Mouse (Mus musculus): ENCODE measurements at regions not wholly inside any gene's neighbourhood (a gene's known extent, or its start where the extent isn't known, plus 50 kb on each side); places are given as distances from the start of the nearest gene placed in this dataset.

- DNase-seq (ENCODE audit: low read depth, low spot score), result no peak
- Histone ChIP-seq H3K4me3 (ENCODE audit: control insufficient read depth in 1 of 2, insufficient read depth in 1 of 2, low read depth in 2 of 2, low read length in 2 of 2) (no peak overlapping the region), H3K4me1 (ENCODE audit: control insufficient read depth in 1 of 2, insufficient read depth in 2 of 2, low read length in 2 of 2) (no peaks in the 10 kb centered on the region), H3K27ac (ENCODE audit: control insufficient read depth, low read depth, low read length) (no peak overlapping the region), H3K79me2 (ENCODE audit: control insufficient read depth, insufficient read depth, low read length, poor library complexity) (no peaks in the 10 kb centered on the region), H3K9ac (ENCODE audit: control insufficient read depth, low read depth, low read length, poor library complexity, severe bottlenecking) (no peak overlapping the region), H3K36me3 (ENCODE audit: control insufficient read depth in 1 of 2, insufficient read depth in 2 of 2, low read length in 2 of 2) (no peaks in the 10 kb centered on the region), H3K27me3 (ENCODE audit: control insufficient read depth in 1 of 2, insufficient read depth in 2 of 2, low read length in 2 of 2) (no peaks in the 10 kb centered on the region), H3K9me3 (replicated peaks; ENCODE audit: insufficient read depth, low read length) (no peaks in the 10 kb centered on the region)
- TF ChIP-seq USF2 (IDR thresholded peaks at IDR 0.05; ENCODE audit: borderline replicate concordance in 1 of 2, insufficient read depth in 1 of 2, low read depth in 1 of 2, low read length in 2 of 2) (no peak), CHD2 (IDR thresholded peaks at IDR 0.05; ENCODE audit: low read length) (no peak)
Observed at GRCm38 (mm10) chr12:29335839-29336469, 192.2 kb upstream of the Myt1l start.

- Histone ChIP-seq H3K27me3 (ENCODE audit: control insufficient read depth in 1 of 2, insufficient read depth in 2 of 2, low read length in 2 of 2) (no peaks in the 10 kb centered on the region), H3K4me3 (ENCODE audit: control insufficient read depth in 1 of 2, insufficient read depth in 1 of 2, low read depth in 2 of 2, low read length in 2 of 2) (no peak overlapping the region), H3K27ac (ENCODE audit: control insufficient read depth, low read depth, low read length) (no peak overlapping the region), H3K36me3 (ENCODE audit: control insufficient read depth in 1 of 2, insufficient read depth in 2 of 2, low read length in 2 of 2) (no peaks in the 10 kb centered on the region), H3K4me1 (ENCODE audit: control insufficient read depth in 1 of 2, insufficient read depth in 2 of 2, low read length in 2 of 2) (no peaks in the 10 kb centered on the region), H3K9ac (ENCODE audit: control insufficient read depth, low read depth, low read length, poor library complexity, severe bottlenecking) (no peak overlapping the region), H3K9me3 (replicated peaks; ENCODE audit: insufficient read depth, low read length) (no peaks in the 10 kb centered on the region), H3K79me2 (ENCODE audit: control insufficient read depth, insufficient read depth, low read length, poor library complexity) (no peaks in the 10 kb centered on the region)
- TF ChIP-seq MAFK (IDR thresholded peaks at IDR 0.05; ENCODE audit: borderline replicate concordance, low read depth, low read length), result no peak
- no peak for TF ChIP-seq MEF2A (IDR thresholded peaks at IDR 0.05; ENCODE audit: extremely low read depth, insufficient replicate concordance, low read depth, low read length, poor library complexity, severe bottlenecking)
- TF ChIP-seq TAL1 (IDR thresholded peaks at IDR 0.05; ENCODE audit: low read length), result no peak
- TF ChIP-seq ZKSCAN1 (IDR thresholded peaks at IDR 0.05; ENCODE audit: low read depth, low read length), result no peak
- no peak for TF ChIP-seq POLR2A (IDR thresholded peaks at IDR 0.05; ENCODE audit: control insufficient read depth in 1 of 2, insufficient read depth in 1 of 2, low read depth in 1 of 2, low read length in 2 of 2, poor library complexity in 1 of 2)
- no peak for TF ChIP-seq HCFC1 (IDR thresholded peaks at IDR 0.05; ENCODE audit: low read depth, low read length)
- DNase-seq (ENCODE audit: low read depth, low spot score), result no peak
Observed at GRCm38 (mm10) chr12:29337336-29337735, 190.8 kb upstream of the Myt1l start.

- no peak overlapping the region for H3K4me3 ChIP-seq (ENCODE audit: control insufficient read depth in 1 of 2, insufficient read depth in 1 of 2, low read depth in 2 of 2, low read length in 2 of 2)
- H3K79me2 ChIP-seq (ENCODE audit: control insufficient read depth, insufficient read depth, low read length, poor library complexity), result no peaks in the 10 kb centered on the region
- DNase-seq (ENCODE audit: low read depth, low spot score), result no peak
- H3K9ac ChIP-seq (ENCODE audit: control insufficient read depth, low read depth, low read length, poor library complexity, severe bottlenecking), result no peak overlapping the region
- H3K4me1 ChIP-seq (ENCODE audit: control insufficient read depth in 1 of 2, insufficient read depth in 2 of 2, low read length in 2 of 2), result no peaks in the 10 kb centered on the region
- H3K27ac ChIP-seq (ENCODE audit: control insufficient read depth, low read depth, low read length), result no peak overlapping the region
- TF ChIP-seq POLR2AphosphoS2 (IDR thresholded peaks at IDR 0.05; ENCODE audit: low read length) (no peak), ELF1 (IDR thresholded peaks at IDR 0.05; ENCODE audit: low read depth, low read length) (no peak), CHD2 (IDR thresholded peaks at IDR 0.05; ENCODE audit: low read length) (no peak), TCF12 (IDR thresholded peaks at IDR 0.05; ENCODE audit: low read depth, low read length) (no peak)
- H3K9me3 ChIP-seq (replicated peaks; ENCODE audit: insufficient read depth, low read length), result no peaks in the 10 kb centered on the region
- no peaks in the 10 kb centered on the region for H3K27me3 ChIP-seq (ENCODE audit: control insufficient read depth in 1 of 2, insufficient read depth in 2 of 2, low read length in 2 of 2)
- no peaks in the 10 kb centered on the region for H3K36me3 ChIP-seq (ENCODE audit: control insufficient read depth in 1 of 2, insufficient read depth in 2 of 2, low read length in 2 of 2)
Observed at GRCm38 (mm10) chr12:29341388-29341995, 186.7 kb upstream of the Myt1l start.

Data from MEL (cell line).